Mouse (Mus musculus) megakaryocyte, adult 5-6 weeks (primary cell): Measurements from ENCODE around the gene Ezh2. TPM values are rescaled to one million over a fixed set of nuclear protein-coding genes. Genes with fewer than 3 reads are reported as not detected.
"Not testable (repeated sequence)": the region's sequence is repeated elsewhere in the genome, so short reads cannot be mapped to it uniquely, and the experiment has no call there.

ENCODE experiments used
- ATAC-seq: 2 replicates; pipeline ENCODE4 v1.8.0; 2016; ENCODE audit warnings: mild to moderate bottlenecking, inconsistent platforms; ENCODE audit not compliant: poor library complexity, severe bottlenecking
- total RNA-seq, 2 experiments: library from RNA; stranded (forward) in 1 of 2; stranded (reverse) in 1 of 2; fragments of 153-499, 151-499 nt in 1 of 2; fragments of 221-1000, 200-1000 nt in 1 of 2; gene quantifications; 2 replicates each; pipeline versions ENCODE4 v1.2.3 to v1.2.4; 2015 to 2017

Gene Ezh2
- 181 and 207 TPM in 2 replicates for total RNA-seq (2015)
- total RNA-seq (2017): 125 and 151 TPM in 2 replicates

DNA sequence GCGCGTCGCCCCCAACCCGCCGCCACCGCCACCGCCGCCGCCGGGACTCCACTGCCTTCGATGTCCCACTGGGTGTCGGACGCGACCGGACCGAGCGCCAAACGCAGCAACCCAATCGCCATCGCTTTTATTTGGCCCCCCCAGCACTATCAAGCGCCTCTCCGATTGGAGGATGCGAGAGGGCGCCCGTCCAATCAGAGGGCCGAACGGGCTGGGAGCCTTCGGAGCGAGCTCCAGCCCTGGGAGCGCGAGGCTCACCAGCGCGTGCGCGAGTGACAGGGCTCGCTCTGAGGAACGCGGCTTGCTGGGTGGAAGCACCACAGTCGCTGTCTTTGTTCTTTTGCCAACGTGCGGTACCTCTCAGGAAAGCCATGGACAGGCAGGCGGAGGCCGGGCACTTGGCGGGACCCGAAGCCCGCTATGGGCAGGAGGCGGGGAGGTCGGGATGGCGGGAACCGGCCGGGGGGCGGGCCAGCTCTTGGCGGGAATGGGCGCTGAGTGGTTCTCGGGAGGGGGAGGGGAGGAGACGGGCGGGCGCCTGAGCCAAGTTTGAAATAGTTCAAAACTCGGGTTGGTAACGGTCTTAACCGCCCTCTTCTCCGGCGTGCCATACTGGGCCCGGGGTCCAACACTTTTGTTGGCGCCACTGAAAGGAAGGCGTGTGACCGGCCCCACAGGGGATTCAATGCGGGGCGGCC is at the start of gene Ezh2:
Ezh2 (minus strand) TSS at position 416 of the 698 bp plus-strand sequence.
- ATAC-seq: peak; percentile 97

DNA sequence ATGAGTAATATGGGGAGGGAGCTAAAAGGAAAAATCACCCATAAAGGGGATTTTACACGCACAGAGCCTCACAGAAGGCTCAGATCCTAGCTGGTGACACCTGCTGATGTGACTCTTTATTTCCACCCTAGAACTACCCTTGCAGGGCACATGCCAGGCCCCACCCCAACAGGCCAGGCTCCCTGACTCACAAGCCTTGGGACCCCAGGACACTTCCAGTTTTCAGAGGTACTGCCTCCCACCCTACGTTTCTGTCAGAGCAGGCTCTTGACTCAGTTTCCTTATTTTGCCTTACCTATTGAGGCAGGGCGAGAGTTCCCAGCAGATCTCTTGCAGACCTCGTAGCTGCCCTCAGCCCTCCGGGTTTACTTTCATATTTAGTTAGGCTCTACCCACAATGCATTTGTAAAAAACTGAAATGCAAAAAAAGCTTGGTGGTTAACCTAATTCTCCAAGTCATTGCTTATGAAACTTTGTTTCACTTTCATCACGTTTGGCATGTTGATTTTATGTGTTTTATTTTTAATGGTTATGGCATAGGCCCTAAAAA is 41.5 kb upstream of the Ezh2 start:
- ATAC-seq: peak; percentile 94

DNA sequence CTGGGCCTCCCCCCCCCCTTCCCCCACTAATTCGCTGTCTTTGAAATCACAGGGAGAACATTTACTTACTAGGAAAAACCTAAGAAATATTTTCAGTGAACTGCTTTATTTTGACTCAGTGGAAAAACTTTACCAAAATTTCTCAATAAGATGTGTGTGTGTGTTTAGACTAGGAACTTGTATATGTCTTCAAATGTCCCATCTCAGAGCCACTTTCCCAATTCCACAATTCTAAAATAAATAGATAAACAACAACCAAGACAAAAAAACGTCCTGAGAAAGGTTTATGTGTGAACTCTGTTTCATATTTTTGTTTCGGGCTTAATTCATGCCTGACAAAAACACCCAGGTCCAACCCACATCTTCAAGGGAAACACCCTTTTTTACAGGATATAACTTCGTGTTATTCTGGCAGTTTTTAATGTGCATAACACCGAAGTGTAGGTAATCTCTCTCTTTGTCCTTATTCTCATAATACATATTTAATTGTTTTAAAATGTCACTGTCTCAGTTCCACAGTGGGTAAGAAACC is 40.9 kb upstream of the Ezh2 start:
- ATAC-seq: no peak

DNA sequence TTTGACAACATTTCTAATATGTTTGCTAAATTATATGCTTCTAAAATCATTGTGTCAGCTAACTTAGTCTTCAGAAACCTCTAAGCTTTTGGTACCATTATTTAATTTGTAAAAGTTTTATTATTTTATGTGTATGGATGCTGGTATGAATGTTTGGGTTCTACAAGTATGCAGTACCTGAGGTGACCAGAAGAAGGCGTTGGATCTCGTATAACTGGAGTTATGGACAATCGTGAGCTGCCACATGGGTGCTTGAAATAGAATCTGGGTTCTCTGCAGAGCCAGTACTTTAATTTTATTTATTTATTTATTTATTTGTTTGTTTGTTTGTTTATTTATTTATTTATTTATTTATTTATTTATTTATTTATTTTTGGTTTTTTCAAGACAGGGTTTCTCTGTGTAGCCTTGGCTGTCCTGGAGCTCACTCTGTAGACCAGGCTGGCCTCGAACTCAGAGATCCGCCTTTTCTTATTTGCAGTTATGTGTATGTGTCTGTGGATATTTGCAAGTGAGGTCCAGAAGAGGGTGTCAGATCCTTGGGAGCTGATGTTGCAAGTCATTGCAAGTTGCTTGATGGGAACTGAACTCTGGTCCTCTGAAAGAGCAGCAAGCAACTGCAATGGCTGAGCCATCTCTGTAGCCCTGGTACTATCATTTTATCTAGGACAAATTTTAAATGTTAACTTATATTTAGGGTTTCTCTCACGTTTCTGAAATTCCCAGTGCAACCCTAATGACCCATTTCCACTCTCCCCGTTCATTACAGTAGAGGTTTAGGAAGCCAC is 40.3 kb upstream of the Ezh2 start:
- no peak for ATAC-seq

DNA sequence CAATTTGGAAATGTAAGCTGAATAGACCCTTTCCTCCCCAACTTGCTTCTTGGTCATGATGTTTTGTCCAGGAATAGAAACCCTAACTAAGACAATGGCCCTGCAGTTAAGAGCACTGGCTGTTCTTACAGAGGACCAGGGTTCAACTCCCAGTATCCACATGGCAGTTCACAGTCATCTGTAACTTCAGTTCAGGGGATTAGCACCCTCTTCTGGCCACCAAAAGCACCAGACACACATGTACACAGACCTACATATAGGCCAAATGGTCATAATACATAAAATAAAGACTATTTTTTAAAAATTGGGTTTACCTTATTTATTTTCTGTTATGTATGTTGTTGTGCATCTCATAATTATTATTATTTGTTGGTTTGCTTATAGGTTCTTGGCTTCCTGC is 38.3 kb upstream of the Ezh2 start:
- peak; percentile 60 for ATAC-seq

DNA sequence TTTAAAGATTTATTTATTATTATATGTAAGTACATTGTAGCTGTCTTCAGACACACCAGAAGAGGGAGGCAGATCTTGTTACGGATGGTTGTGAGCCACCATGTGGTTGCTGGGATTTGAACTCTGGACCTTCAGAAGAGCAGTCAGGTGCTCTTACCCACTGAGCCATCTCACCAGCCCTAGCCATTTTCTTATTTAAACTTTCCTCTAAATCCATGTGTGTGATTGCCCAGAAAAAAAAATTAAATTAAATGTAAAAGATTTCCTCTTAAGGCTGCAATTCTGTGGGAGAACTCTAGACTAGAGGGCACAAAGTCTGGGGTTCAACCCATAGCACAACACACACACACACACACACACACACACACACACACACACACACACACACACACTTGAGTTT is 34.9 kb upstream of the Ezh2 start:
- not testable (repeated sequence) for ATAC-seq

DNA sequence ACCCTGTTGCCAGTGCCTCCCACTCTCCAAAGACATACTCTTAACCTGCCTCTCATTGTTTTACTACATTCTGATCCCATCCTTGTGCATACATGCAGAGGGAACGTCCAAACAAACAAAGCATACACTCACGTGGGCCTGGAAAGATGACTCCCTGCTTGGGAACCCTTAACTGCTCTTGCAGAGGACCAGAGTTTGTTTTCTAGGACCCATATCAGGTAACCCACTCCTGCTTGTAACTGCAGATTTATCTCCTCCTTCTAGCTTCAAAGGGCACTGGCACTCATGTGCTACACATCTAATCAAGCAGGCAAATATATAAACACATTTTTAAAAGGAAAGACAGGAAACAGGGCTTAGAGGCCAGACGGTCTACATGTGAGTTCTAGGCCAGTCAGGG is 32.8 kb upstream of the Ezh2 start:
- ATAC-seq: no peak

DNA sequence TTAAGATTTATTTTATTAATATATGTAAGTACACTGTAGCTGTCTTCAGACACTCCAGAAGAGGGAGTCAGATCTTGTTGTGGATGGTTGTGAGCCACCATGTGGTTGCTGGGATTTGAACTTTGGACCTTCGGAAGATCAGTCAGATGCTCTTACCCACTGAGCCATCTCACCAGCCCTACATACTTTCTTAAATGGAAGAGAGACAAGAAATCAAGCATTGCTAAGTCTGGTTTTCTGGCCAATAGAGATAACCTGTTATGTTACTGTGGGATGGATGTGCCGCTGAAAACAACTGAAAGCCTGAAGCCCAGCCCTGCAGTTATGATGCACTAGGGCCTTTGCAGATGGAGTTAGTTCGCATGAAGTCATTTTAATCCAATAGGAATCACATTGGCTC is 31.8 kb upstream of the Ezh2 start:
- ATAC-seq: not testable (repeated sequence)

DNA sequence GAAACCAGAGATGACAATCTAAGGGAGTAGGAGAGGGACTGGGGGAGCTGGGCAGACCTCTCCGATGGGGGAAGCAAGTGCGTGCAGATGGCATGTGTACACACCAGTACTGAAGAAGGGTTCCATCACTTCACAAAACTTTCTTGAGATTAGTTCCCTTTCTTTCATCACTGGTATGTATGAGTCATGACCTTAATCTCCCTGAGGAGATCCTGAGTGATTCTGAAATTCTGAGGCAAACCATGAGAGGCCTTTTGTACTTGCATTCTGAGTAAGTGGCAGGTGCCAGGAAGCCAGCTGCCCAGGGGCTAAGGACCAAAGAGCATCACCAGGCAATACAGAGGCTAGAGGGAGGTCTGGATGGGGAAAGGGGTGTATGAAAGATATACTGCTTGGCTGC is 25.9 kb upstream of the Ezh2 start:
- ATAC-seq: peak; percentile 60

DNA sequence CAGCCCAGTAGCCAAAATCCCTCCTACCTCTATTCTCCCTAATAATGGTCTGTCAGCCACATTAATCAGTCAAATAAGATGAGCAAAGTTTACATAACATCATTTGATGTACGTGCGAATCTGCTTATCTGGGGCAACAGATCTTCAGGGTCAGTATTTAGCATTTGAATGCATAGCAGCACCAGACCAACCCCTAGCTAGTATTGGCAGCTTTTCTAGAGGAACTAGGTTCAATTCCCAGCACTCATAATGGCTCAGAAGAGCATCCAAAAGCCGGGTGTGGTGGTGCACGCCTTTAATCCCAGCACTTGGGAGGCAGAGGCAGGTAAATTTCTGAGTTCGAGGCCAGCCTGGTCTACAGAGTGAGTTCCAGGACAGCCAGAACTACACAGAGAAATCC is 13.2 kb upstream of the Ezh2 start:
- ATAC-seq: not testable (repeated sequence)

DNA sequence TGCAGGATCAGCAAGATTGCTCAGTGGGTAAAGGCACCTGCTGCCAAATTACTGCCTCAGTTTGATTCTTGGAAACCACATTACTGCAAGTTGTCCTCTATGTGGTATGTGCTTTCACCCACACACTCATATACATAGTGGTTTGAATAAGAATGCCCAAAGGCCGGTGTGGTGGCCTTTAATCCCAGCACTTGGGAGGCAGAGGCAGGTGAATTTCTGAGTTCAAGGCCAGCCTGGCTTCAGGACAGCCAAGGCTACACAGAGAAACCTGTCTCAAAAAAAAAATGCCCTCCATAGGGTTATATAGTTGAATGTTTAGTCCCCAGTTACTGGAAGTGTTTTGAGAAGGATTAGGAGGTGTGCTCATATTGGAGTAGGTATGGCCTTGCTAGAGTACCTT is 6.8 kb upstream of the Ezh2 start:
- no peak for ATAC-seq

DNA sequence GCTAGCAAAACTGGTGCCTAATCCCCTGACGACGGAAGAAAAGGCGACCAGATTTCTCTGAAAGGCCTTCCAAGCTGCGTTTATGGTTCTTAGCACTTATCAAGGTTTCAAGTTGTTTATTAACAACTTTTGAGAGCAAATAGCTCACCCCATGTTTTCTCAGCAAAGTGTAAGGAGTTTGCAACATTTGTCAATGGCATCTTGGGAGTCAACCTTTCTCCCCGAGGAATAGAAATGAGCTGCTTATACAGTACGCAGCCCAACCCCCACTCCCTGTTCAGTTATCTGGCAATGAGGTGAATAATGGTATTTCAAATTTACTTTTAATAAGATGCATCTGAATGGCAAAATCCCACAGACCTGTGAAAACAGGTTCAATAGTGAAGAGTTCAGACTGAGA is 555 bp upstream of the Ezh2 start:
- no peak for ATAC-seq

DNA sequence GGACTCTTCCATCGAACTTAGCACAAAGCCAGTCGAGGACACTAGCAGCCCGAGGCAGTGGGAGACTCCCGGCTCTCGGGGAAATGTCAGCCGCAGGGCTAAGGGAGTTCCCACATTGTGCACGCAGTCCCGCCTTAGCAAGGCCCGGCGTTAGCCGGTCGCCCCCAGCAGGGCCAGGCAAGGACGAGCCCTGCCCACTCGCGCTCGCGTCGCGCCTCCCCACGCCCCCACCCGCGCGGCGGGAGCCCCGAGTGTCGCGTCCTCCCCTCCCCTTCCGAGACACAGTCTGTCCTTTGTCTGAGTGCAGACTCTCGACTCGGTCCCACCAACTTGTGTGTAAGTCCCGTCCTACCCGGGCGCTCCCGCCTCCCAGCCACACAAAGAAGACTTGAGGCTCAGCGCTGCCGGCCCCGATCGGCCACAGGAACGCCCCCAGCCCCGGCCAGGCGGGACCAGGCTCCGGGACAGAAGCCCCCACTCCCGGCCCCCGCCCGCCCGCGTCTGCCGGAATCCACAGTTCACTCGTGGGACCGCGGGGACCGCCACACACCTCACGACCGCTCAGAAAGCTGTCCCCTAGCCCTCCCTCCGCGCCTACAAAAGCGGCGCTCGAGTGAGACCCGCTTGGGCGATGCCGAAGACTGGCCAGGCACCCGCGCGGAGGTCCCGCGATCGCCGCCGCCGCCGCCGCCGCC is 853 bp downstream of the Ezh2 start:
- peak; percentile 53 for ATAC-seq

DNA sequence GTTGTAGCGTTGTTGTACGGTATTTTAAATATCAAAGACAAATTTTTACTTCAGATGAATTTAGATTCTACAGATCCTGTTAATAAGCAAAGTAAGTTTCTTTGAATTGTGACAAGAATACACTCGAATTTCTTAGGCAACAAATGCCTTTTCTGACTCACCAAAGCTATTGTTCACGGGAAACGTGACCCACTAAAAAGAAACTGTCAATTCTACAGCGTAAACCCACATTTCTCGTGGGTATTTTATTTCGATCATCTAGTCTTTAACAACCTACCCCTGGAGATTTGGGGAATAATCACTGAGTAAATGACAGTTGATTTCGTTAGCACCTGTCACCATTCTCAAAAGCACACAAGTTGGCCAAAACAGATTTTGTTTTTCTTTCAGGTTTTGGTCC is 1.6 kb downstream of the Ezh2 start:
- no peak for ATAC-seq

DNA sequence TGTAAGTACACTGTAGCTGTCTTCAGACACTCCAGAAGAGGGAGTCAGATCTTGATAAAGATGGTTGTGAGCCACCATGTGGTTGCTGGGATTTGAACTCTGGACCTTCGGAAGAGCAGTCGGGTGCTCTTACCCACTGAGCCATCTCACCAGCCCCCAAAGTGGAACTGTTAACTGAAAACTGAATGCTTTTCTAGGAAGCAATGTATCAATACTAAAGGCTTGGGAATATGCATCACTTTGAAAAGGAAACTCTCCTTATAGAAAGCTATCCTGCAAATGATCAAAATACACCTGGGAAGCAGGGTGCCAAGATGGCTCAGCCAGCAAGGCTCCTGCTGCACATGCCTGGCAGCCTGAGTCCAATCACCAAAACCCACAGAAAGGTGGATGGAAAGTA is 7.8 kb downstream of the Ezh2 start:
- ATAC-seq: not testable (repeated sequence)

DNA sequence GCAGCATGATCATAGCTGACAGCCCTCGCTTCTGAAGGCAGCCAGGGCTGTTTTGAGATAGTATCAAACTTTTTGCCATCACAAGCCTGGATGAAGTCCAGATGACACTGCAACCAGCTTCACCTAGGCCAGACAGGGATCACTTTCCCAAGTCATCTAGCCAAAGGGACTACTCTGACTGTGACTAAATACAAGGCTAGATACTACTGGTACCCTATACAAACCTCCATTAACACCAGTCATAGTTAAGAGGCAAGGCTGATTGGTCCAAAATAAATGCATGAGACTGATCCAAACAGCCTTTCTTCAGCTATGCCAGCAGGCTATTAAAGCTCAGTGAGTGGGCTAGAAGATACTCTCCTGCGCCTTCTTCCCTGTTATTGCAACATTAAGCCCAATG is 22.3 kb downstream of the Ezh2 start:
- no peak for ATAC-seq

DNA sequence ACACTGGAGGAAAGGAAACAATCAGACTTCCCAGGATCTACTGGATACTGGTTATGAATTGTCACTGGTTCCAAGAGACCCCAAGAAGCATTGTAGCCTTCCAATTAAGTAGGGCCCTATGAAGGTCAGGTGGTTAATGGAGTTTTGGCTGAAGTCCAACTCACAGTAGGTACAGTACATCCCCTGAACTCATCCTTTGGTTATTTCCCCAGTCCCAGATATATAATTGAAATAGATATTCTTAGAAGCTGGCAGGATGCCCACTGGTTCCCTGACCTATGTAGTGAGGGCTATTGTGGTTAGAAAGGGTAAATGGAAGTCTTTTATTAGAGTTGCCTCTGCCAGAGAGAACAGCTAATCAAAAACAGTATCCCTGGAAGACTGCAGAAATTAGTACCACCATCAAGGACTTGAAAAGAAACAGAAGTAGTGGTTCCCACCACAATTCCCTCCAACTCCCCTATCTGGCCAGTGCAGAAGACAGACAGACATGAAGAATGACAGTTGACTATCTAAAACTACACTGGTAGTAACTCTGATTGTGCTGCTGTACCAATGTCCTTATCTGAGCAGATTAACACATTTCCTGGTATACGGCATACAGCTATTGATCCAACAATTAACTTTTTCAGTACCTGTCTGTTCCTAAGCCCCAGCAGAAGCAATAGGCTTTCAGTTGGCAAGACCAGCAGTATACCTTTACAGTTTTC is 29.7 kb downstream of the Ezh2 start:
- no peak for ATAC-seq

DNA sequence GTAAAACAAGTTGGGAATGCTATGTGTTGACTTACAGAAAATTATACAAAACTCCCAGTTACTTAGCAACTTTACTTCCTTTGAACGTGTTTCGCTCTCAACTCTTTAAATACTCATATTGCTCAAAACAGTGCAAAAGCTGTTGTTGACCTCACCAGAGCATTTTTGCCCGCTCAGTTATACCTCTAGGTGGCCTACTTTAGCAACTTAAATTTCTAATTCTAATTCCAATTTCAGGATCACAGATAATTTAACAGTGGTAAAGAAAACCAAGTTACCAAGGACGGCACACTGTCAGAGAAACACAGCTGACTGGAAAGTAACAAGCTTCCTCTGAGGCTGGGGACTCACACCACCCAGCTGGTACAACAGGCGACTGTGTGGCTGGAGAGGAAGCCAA is 33.7 kb downstream of the Ezh2 start:
- ATAC-seq: no peak

DNA sequence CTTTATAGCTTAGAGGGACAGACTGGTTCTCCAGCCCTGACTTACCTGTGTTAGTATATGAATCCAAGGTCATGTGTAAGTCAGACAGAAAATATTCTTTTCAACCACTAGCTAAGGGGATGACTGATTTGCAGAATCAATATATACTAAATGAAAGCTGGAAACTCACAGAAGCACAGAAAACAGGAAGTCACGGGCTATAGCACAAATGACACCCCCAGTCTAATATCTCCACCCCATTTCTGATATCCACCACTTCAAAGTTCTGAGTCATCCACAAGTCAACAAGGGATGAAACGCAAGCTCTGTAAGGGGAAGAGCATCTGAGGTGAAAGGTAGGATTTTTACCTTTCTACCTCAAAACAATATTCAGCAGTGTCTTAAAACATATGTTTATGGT is 34.3 kb downstream of the Ezh2 start:
- peak; percentile 49 for ATAC-seq

DNA sequence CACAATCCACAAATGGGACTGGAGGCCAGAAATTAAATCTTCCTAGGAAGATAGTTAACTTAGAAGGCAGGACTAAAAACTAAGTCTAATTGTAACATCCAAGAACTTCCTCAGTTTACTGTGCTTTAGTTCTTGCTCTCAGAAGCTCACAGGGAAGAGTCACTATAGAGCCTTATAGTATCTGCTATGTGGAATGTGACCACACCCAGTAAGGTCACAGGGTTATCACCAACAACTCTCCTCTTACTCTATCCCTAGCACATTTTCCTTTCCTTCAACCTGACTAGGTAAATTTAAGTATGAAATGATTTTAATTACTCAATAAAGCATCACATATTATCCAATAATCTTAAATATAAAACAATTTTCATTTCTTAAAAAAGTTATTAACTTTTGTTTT is 34.7 kb downstream of the Ezh2 start:
- no peak for ATAC-seq

DNA sequence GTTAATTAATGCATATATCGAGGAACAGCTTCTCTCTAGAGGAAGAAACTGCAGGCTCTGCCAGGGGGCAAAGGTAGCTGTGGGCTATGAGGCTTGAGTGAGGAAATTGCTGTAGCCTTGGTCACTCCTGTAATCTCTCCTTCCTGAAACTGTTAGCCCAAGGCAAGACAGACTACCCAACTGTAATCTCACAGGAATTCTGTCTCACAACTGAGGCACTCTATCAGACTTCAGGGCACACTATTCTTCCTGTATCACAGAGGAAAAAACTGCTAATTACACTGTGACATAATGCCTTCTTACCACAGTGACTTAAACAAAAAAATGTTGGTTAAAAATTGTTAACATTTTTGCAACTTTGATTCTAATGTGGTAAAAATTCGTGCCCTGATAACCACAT is 35.9 kb downstream of the Ezh2 start:
- ATAC-seq: no peak
